Mouse (Mus musculus): ENCODE measurements around the gene Npepl1. TPM values are rescaled to one million over a fixed set of nuclear protein-coding genes. Genes with fewer than 3 reads are reported as not detected.

Gene Npepl1
- total RNA-seq (2021), result 10 to 100 TPM in 1 of 2 experiments, 1 to 10 TPM in 1; 9.9 to 10.2 TPM

GRCm38 (mm10) chr2:174109991-174110782 lies at the start of gene Npepl1:
TSS of gene Npepl1 (plus strand) at chr2:174110349.
- DNase-seq, result peak; percentile 58 to 71

DNA sequence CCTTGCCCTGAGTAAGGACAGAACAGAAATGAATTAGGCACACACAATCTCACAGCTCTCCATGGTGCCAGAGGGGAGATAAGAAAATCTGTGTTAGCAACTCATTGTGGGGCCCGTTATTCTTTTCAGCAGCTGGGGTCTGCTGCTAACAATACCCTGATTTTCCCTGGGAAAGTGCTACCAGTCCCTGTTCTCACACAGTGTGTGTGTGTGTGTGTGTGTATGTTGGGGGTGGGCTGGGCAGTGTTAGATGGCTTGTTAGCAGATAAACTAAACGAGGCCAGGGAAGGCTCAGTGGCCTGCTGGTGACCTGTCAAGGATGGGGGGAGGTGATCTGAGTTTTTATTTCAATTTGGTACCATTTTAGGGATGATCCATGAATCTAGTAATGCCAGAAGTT lies 48.9 kb upstream of the Npepl1 start:
- no peak for DNase-seq

DNA sequence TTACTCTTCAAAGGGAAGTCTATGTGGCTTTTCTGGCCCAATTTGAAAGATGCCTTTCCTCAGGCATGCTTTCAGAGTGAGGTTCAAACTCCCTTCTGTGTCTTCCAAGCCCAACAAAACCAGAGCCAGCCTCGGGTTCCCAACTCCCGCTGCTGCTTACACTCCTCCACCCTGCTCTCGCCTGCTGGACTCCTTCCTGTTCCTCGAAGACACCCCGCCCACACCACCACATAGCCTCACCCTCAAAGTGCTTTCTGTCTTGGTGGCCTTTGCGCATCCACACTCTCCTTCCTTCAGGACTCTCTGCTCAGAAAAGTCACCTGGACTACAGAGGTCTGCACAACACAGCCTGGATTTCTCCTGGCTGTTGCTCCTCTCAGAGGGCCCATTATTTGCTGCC lies 47.1 kb upstream of the Npepl1 start:
- no peak for DNase-seq

GRCm38 (mm10) chr2:174063527-174064211 lies 46.5 kb upstream of the Npepl1 start:
- DNase-seq, result no peak

GRCm38 (mm10) chr2:174067793-174068419 lies 42.2 kb upstream of the Npepl1 start:
- DNase-seq, result no peak

DNA sequence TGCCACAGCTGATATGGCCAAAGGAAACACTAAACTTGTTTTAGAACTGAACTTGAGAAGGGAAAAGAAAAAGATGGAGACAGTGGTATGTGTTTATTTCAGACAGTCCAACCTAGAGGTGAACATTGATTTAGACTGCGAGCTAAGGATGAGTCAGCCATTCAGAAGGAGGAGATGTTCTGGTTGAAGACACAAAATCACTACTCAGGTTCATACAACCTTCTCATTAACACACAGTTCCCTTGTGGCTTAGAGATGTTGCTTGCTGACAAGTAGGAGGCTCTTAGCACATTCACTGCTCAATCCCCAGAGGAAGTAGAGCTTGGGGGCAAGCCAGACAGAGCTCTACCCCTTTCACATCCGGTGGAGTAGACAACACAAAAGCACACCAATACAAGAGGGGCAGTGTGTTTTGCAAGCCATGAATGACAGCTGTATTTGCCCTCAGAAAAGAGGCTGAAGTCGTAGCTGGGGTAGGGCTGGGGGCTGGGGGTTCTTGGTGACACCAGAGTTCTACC lies 40.6 kb upstream of the Npepl1 start:
- no peak for DNase-seq

DNA sequence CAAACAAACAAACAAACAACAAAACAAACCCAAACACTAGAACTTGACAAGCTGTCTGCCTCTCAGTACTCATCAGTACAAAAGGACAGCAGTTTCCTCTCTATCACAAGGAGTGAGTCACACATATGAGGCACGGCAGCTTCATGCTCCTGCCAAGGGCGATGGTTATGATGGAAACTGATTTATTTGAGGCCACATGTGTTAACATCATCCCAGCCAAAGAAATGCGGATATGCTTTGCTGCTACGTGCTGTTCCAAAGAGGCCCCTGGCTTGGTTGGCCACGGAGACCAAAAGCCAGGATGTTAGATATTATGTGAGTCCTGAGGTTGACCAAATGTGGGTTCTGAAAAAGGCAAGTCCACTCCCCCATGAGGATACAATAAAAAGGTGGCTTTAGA lies 38.7 kb upstream of the Npepl1 start:
- DNase-seq, result no peak

- DNase-seq, result no peak
These were observed 36.9 kb upstream of the Npepl1 start for GRCm38 (mm10) chr2:174073156-174073790.

- peak in 1 of 2 experiments; percentile 8 for DNase-seq
These were observed 35.5 kb upstream of the Npepl1 start for GRCm38 (mm10) chr2:174074621-174075020.

- peak; percentile 10 to 19 for DNase-seq
These were observed 35.0 kb upstream of the Npepl1 start for GRCm38 (mm10) chr2:174075072-174075570.

GRCm38 (mm10) chr2:174075673-174076432 lies 34.3 kb upstream of the Npepl1 start, which contains the start of gene Stx16:
TSS of gene Stx16 (plus strand) at chr2:174076308.
- DNase-seq, result peak; percentile 91 to 93

- no peak for DNase-seq
These were observed 33.7 kb upstream of the Npepl1 start for GRCm38 (mm10) chr2:174076433-174076824.

DNA sequence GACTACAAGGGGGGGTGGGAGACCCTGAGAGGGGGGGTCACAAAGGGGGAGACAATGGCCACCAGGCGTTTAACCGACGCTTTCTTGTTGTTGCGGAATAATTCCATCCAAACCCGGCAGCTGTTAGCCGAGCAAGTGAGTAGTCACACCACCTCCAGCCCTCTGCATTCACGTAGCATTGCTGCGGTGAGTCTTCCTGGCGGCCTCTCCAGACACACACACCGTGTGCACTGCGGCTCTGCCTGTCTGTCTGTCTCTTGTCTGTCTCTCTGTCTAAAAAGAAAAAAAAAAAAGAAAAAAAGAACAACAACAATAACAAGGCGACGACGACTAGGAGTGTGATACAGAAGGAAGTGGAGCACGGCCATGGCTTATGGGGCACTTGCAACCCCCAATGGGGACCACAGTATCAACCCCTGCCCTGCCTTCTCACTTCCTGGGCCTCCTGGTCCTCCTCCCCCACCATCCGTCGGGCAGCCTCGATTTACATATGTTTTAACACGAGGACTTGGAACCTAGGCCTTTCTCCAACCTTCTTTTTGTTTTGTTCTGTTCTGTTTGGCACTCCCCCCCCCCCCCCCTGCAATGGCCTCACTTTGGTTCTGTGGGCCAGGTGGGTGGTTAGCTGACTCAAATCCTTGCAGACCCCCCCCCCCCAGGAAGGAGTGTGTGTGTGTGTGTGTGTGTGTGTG lies 33.0 kb upstream of the Npepl1 start:
- DNase-seq, result no peak

- DNase-seq, result no peak
These were observed 32.3 kb upstream of the Npepl1 start for GRCm38 (mm10) chr2:174077776-174078338.

- no peak for DNase-seq
These were observed 28.3 kb upstream of the Npepl1 start for GRCm38 (mm10) chr2:174081833-174082232.

DNA sequence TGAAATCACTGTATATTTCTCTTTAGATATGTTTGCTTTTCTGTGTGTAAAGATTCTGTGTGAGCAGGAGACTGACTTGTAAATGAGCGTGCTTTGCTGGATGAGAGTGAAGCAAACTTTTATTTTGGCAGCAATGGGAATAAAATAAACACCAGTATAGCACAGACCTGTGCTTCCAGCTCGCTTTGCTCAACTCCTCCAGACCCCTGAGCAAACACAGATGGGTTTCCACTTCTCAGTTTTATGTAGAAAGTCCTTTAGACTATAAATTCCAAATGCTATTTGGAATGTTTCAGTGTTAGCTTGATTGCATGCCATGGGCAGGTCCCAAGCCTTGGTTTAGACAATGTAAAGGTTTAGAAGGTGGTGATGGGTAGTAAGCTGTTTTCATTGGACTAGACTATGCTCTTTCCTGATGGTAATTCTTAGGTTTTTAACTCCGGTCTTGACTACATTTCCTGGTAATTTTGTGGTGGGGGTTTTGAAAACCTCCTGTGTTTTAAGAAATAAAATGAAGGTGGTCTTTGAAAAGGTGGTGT lies 27.7 kb upstream of the Npepl1 start:
- DNase-seq, result no peak

DNA sequence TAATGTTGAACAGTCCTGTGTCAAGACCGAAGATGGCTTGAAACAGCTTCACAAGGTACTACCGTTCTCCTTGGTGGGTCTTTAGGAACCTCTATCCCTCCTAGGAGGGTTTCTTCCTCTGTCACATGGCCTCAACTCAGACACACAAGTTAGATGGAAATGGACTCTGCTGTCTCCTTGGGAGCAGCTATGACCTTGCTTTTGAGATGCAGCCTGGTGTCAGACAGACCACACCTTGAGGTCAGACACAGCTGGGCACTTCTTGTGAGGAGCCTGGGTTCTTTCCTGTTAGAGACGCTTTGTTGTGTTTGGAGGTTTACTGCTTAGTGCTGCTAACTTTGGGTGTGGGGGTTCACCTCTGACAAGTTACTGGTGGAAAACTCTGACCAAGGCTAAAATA lies 15.1 kb upstream of the Npepl1 start:
- DNase-seq, result no peak

DNA sequence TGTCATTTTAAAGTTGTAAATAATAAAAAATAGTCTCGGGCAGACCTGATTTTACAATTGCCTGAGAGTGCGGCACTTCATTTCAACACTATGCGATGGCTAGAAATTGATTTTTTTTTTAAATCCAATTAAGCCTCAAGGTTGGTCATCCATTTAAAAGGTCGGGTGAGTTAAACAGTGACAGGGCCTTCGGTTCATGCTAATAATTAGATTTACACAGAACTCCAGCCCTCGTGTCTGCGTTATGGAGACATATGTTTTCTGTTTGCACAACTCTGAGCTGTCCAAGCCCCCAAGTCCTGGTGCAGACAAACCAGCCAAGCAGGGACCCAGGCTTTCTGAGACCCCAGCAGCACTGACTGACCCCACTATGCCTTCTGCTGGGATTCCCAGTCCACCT lies 7.8 kb upstream of the Npepl1 start:
- DNase-seq, result no peak

GRCm38 (mm10) chr2:174103527-174103926 lies 6.6 kb upstream of the Npepl1 start:
- no peak for DNase-seq

DNA sequence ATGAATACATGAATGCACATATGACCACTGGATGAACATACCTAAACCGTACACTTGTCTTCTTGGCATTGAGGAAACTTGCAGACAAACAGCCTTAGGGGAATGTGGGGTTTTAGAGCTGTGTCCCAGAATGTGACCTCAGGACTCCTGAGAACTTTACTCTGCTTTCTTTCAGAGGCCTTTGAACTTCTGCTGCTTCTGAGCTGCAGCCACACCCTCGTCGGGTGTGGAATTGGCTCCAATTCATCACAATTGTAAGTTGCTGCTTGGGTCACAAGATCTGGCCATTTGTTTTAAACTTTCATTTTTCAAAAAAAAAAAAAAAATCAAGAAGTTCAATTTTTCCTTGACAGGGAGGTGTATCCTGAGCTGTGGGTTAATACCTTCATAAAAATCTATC lies 2.8 kb upstream of the Npepl1 start:
- no peak for DNase-seq
